Mouse (Mus musculus) myocyte (in vitro differentiated cells): Measurements from ENCODE around the gene Fcer1g.

ENCODE experiments used
- CEBPB ChIP-seq: IDR thresholded peaks from 2 replicates; pipeline ENCODE4 v1.6.1; 2011; ENCODE audit warnings: mild to moderate bottlenecking, moderate library complexity; ENCODE audit not compliant: poor library complexity, insufficient read depth, severe bottlenecking
- E2F4 ChIP-seq: IDR thresholded peaks from one replicate; pipeline ENCODE4 v1.6.1; 2011; ENCODE audit warnings: mild to moderate bottlenecking, control low read depth, moderate library complexity; ENCODE audit not compliant: insufficient read depth
- MYOD1 ChIP-seq, 3 experiments: IDR thresholded peaks; one replicate each; pipeline ENCODE4 v1.6.1; 2011; ENCODE audit warnings: control low read depth in 2 of 3, low read depth in 2 of 3, mild to moderate bottlenecking in 2 of 3, moderate library complexity in 1 of 3; ENCODE audit not compliant: insufficient read length in 2 of 3, control insufficient read depth in 1 of 3
- POLR2A ChIP-seq: IDR thresholded peaks from one replicate; pipeline ENCODE4 v1.6.1; 2011; ENCODE audit warnings: low read depth, mild to moderate bottlenecking, control low read depth, moderate library complexity; ENCODE audit not compliant: insufficient read length
- REST ChIP-seq: IDR thresholded peaks from one replicate; pipeline ENCODE4 v1.6.1; 2011; ENCODE audit warnings: mild to moderate bottlenecking, control low read depth, moderate library complexity; ENCODE audit not compliant: insufficient read depth, insufficient read length
- USF1 ChIP-seq: IDR thresholded peaks from one replicate; pipeline ENCODE4 v1.6.1; 2011; ENCODE audit warnings: low read depth, mild to moderate bottlenecking, control low read depth, moderate library complexity

DNA sequence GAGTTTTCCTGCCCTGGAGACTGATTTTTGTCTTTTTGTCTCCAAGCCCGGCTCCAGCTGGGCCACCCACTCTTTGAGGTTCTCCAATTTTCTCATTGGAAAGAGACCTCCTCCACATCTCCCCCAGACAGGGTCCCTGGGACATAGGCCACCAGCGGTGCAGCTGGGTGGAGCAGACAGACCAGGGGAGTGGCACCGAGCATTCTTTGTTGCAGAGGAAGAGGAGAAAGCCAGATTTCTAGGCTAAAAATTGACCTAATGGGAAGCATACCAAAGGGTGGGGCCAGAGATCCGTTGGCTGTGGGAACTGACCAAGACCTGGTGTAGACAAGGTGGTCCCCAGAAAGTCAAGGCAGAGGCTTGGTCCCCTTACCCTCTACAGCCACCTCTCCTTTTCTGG lies 13.8 kb upstream of the Fcer1g start:
- TF ChIP-seq POLR2A (no peak), USF1 (no peak), E2F4 (no peak), CEBPB (no peak), REST (no peak), MYOD1 (IDR thresholded peaks at IDR 0.05; ENCODE audit: control insufficient read depth in 1 of 3, insufficient read length in 2 of 3, low read depth in 2 of 3) (no peak)
